Mouse (Mus musculus) stomach, postnatal 0 days (tissue): ENCODE measurements around the gene Ccdc148. TPM values are rescaled to one million over a fixed set of nuclear protein-coding genes. Genes with fewer than 3 reads are reported as not detected.

ENCODE experiments used
- ATAC-seq: fragments of 200-750 bp; cut with Nextera tagmentation; 2 replicates; pipeline ENCODE4 v1.8.0; 2017; ENCODE audit not compliant: low FRiP score, low TSS enrichment
- DNase-seq: peaks from one replicate; pipeline ENCODE4 v3.0.0-alpha.2; 2016; ENCODE audit warnings: low spot score
- H3K27ac ChIP-seq: fragments of 300-500 bp; sonication (generic); replicated peaks from 2 replicates; pipeline ENCODE4 v1.5.1; 2014; ENCODE audit warnings: mild to moderate bottlenecking, control low read depth
- H3K27me3 ChIP-seq: fragments of 300-500 bp; sonication (generic); 2 replicates; pipeline ENCODE4 v1.6.1; 2014; ENCODE audit warnings: low read length; ENCODE audit not compliant: control insufficient read depth, insufficient read depth
- H3K36me3 ChIP-seq: fragments of 300-500 bp; sonication (generic); 2 replicates; pipeline ENCODE4 v1.6.1; 2014; ENCODE audit warnings: low read length, mixed read lengths; ENCODE audit not compliant: control insufficient read depth, insufficient read depth
- H3K4me1 ChIP-seq: fragments of 300-500 bp; sonication (generic); replicated peaks from 2 replicates; pipeline ENCODE4 v1.6.1; 2014; ENCODE audit warnings: antibody characterized with exemption; ENCODE audit not compliant: control insufficient read depth, insufficient read depth
- H3K4me2 ChIP-seq: fragments of 300-500 bp; sonication (generic); replicated peaks from 2 replicates; pipeline ENCODE4 v1.6.1; 2014; ENCODE audit warnings: low read depth, mild to moderate bottlenecking, control low read depth, moderate library complexity
- H3K4me3 ChIP-seq: fragments of 300-500 bp; sonication (generic); 2 replicates; pipeline ENCODE4 v1.5.1; 2014; ENCODE audit warnings: low read depth, low read length, control low read depth
- H3K9ac ChIP-seq: fragments of 300-500 bp; sonication (generic); 2 replicates; pipeline ENCODE4 v1.6.1; 2014; ENCODE audit warnings: mild to moderate bottlenecking, low read length, control low read depth, mixed read lengths
- H3K9me3 ChIP-seq: fragments of 300-500 bp; sonication (generic); 2 replicates; pipeline ENCODE4 v1.6.1; 2016; ENCODE audit warnings: low read length; ENCODE audit not compliant: control insufficient read depth
- CTCF ChIP-seq: IDR thresholded peaks from 2 replicates; pipeline ENCODE4 v1.5.1; 2016; ENCODE audit warnings: antibody characterized with exemption, low read depth, mild to moderate bottlenecking, moderate library complexity
- EP300 ChIP-seq: optimal IDR thresholded peaks from 2 replicates; pipeline ENCODE3; 2016; ENCODE audit warnings: antibody characterized with exemption
- WGBS: fragments of 180-500 bp; shearing (Covaris S2); extraction: QIAGEN DNeasy Blood & Tissue Kit; methylation state at CpG from one replicate; pipeline ENCODE4 v1.1.7; 2014; 5-methylcytosine and 5-hydroxymethylcytosine counted together
- polyA plus RNA-seq: library from polyadenylated mRNA; unstranded; fragments of >200 nt; fragmentation: Nextera tagmentation; extraction: Ambion mirVana; gene quantifications from 2 replicates; pipeline ENCODE4 v1.2.1, GENCODE M21; 2015

The Ccdc148 gene
- polyA plus RNA-seq, 1 experiment from 2014 or later: 0.47 TPM

DNA sequence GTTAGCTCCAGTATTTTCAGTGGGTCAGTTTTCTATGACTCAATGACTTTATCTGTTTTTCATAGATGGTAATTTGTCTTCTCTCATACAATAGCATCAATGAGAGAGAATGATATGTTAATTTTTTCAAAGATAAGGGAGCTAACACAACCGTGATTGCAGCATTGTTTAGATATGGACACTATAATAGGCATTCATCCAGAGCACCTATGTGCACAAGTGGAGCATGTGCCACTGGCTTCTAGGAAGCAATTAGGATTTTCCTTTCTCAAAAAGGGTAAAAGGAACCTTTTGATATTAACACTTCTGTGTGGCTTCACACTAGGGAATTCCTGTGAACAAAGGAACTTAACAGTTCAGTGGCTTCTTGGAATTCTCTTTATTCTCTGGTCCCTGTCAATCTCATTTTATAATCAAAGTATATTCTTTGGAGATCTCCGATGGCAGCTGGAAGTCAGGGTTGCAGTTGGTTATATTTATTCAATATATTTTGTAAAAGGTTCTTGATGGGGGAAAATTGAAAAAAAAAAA, 203.6 kb downstream of the Ccdc148 start:
- TF ChIP-seq CTCF (no peak), EP300 (no peak)
- WGBS: 60% methylated on average over 2 of the region's 2 CpGs

DNA sequence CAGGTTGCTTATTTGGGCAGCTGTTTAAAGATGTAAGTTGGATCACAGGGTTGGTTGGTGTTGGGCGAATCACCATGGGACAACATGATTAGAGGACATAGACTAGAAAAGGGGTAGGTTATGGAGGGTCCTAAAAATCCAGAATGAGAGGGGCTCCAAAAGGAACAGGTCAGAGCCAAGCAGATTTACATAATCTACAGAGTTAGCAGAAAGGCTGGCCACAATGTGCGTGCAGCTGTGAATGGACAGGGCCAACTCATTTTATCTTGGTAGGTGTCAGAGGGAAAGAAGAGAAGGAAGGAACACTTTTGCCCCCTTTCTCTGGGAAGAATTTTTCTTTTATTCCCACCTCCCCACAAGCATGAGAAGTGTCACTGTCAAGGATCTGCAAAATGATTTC, 204.1 kb downstream of the Ccdc148 start:
- ATAC-seq: no peak
- H3K4me3 ChIP-seq: no peak overlapping the region
- no peak overlapping the region for H3K4me2 ChIP-seq
- 90% methylated on average over 2 of the region's 2 CpGs for WGBS
- no peaks in the 10 kb centered on the region for H3K4me1 ChIP-seq
- TF ChIP-seq CTCF (no peak), EP300 (no peak)
- no peaks in the 10 kb centered on the region for H3K9me3 ChIP-seq
- no peaks in the 10 kb centered on the region for H3K36me3 ChIP-seq
- no peaks in the 10 kb centered on the region for H3K27me3 ChIP-seq
- no peak overlapping the region for H3K27ac ChIP-seq
- H3K9ac ChIP-seq: no peak overlapping the region
- DNase-seq: no peak

More for the DNA sequence above, 203.6 kb downstream of the Ccdc148 start:
- Histone ChIP-seq H3K4me1 (no peaks in the 10 kb centered on the region), H3K4me3 (no peak overlapping the region), H3K27me3 (no peaks in the 10 kb centered on the region), H3K4me2 (no peak overlapping the region), H3K9ac (no peak overlapping the region), H3K9me3 (no peaks in the 10 kb centered on the region), H3K36me3 (no peaks in the 10 kb centered on the region), H3K27ac (no peak overlapping the region)
- no peak for DNase-seq
- ATAC-seq: no peak

DNA sequence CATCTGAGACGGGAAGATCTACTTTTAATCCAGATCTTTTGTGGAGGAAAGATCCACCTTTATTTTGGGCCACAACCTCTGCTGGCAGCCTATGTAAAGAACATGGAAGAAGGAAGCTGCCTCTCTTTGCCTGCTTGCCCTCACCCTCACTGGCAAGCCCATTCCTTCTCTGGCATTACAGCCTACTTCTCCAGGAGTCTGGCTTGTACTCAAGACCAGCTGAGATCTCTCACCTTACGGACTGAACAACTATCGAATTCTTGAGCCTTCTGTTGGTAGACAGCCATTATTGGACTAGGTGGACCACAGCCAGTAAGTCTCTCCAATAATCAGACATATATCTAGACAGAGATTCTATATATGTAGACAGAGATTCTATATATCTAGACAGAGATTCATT, 208.4 kb downstream of the Ccdc148 start:
- Histone ChIP-seq H3K4me2 (no peak overlapping the region), H3K4me1 (no peaks in the 10 kb centered on the region), H3K27ac (no peak overlapping the region), H3K36me3 (no peaks in the 10 kb centered on the region), H3K9me3 (no peaks in the 10 kb centered on the region), H3K27me3 (no peaks in the 10 kb centered on the region), H3K4me3 (no peak overlapping the region), H3K9ac (no peak overlapping the region)
- DNase-seq (no peak), ATAC-seq (no peak)
- TF ChIP-seq EP300: no peak
- TF ChIP-seq CTCF: no peak
- WGBS: 87% methylated on average over 3 of the region's 3 CpGs

DNA sequence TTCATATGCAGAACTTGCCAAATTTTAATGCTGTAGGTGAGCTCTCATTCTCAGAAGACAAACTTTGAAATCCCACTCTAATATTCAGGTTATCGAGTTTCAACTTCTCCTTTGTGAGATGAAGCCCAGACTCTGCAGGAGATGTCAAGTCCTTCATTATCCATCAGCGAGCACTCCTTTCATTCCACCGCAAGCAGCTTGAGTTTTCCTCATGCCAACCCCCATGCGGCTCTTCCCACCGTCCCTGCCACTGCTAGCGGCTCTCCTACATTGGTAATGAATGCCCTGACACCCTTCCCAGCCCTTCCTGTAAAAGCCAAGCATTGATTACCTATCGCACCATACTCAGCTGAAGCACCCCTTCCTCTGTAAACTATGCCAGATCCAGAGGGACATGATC, 211.7 kb downstream of the Ccdc148 start:
- WGBS: 80% methylated on average over 7 of the region's 7 CpGs
- TF ChIP-seq EP300: no peak
- TF ChIP-seq CTCF: no peak
- Histone ChIP-seq H3K27me3 (no peaks in the 10 kb centered on the region), H3K9me3 (no peaks in the 10 kb centered on the region), H3K4me2 (no peak overlapping the region), H3K9ac (no peak overlapping the region), H3K4me1 (no peaks in the 10 kb centered on the region), H3K27ac (no peak overlapping the region), H3K4me3 (no peak overlapping the region), H3K36me3 (no peaks in the 10 kb centered on the region)
- DNase-seq (no peak), ATAC-seq (no peak)

DNA sequence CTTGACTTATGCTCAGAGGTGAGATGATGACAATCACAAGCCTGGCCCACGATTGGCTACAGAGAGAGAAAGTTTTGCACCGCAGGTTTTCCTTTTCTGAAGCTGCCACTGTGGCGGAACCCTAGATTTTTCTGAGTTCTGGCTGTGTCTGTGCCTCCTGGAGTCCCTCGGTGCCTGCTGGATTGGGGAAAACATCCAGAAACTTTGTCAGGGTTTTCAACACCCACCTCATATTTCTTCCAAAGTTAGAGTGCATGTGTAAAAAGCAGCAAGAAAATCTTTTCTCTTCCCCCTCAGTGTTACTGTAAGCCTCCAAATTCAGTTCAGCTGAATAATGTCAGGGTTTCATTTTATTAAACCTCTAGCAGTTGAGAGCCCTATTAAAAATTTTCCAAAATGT, 219.1 kb downstream of the Ccdc148 start:
- no peaks in the 10 kb centered on the region for H3K27me3 ChIP-seq
- H3K36me3 ChIP-seq: no peaks in the 10 kb centered on the region
- no peak for TF ChIP-seq CTCF
- TF ChIP-seq EP300: no peak
- H3K4me1 ChIP-seq: no peaks in the 10 kb centered on the region
- no peak overlapping the region for H3K4me2 ChIP-seq
- ATAC-seq (no peak), DNase-seq (no peak)
- no peak overlapping the region for H3K4me3 ChIP-seq
- H3K9me3 ChIP-seq: no peaks in the 10 kb centered on the region
- whole genome bisulfite sequencing: 69% methylated on average over 4 of the region's 4 CpGs
- no peak overlapping the region for H3K27ac ChIP-seq
- H3K9ac ChIP-seq: no peak overlapping the region

DNA sequence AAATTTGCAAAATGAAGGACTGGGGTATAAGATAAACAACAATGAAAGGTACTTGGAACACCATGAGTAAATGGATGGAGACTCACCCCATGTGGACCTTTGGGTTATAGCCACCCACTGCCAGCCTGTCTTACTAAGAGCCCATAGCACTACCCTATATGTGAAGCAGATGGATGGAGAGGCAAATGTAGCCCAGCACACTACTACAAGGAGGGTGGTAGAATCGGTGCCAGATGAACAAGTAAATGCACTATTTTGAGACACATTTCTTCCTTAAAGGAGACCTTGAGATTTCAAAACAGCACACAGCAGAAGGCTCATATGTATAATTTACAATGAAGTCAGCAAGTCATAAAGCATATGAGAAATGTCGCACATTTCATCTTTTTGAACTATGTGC, 234.9 kb downstream of the Ccdc148 start:
- 94% methylated on average over 2 of the region's 2 CpGs for WGBS
- Histone ChIP-seq H3K4me2 (no peak overlapping the region), H3K4me1 (no peaks in the 10 kb centered on the region), H3K27ac (no peak overlapping the region), H3K9me3 (no peaks in the 10 kb centered on the region), H3K9ac (no peak overlapping the region), H3K36me3 (no peaks in the 10 kb centered on the region), H3K27me3 (no peaks in the 10 kb centered on the region), H3K4me3 (no peak overlapping the region)
- no peak for TF ChIP-seq CTCF
- no peak for TF ChIP-seq EP300
- ATAC-seq: no peak
- DNase-seq: no peak
